In the genomic region with DNA sequence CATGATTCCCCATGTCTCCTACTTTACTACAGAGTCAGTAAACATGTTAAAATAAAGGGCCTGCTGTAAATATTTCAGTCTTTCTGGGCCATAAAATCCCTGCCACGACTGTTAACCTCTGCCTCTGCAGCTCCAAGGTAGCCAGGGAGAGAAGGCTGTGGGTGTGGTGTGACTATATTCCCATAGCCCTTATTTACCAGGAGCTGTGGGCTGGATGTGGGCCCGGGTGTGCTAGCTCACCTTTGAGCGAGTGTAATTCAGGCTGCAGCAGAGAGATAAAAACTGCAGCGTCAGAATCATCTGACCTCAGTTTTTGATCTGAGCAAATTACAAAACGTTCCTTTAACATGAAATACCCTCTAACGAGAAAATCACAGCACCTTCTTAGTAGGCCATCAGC, we compare ENCODE assay signal across 21 mouse cellular contexts. TPM values are rescaled to one million over a fixed set of nuclear protein-coding genes. Genes with fewer than 3 reads are reported as not detected.
DNase-seq lines count a peak whose midpoint lies in the region; ATAC-seq and TF ChIP-seq lines count a peak whose summit lies in the region.
"Had no signal": no experiment of that assay in that cellular context is flagged by ENCODE, and none has a peak within 500 bp of the region (broad histone marks: within the 10 kb centered on the region; RNA-seq: fewer than 3 reads in every experiment).

No protein-coding gene starts in this region.

- no peaks in the 10 kb centered on the region for H3K9me3 ChIP-seq in kidney, embryonic 15.5 days (replicated peaks)
- H3K9me3 ChIP-seq in intestine, embryonic 14.5 days (ENCODE audit: control insufficient read depth, low read length), result no peaks in the 10 kb centered on the region
- no peaks in the 10 kb centered on the region for H3K9me3 ChIP-seq in liver, embryonic 11.5 days (ENCODE audit: control insufficient read depth, low read length)
- H3K9me3 ChIP-seq: limb, embryonic 10.5 days had no signal

- H3K4me2 ChIP-seq in kidney, embryonic 15.5 days, result no peak overlapping the region
- H3K4me2 ChIP-seq in intestine, embryonic 14.5 days (ENCODE audit: low read length), result no peak overlapping the region
- no peak overlapping the region for H3K4me2 ChIP-seq in liver, embryonic 11.5 days
- H3K4me2 ChIP-seq: hindbrain, embryonic 14.5 days had no signal

- H3K4me1 ChIP-seq in kidney, embryonic 15.5 days, result peaks cover 23% of the 10 kb centered on the region
- H3K4me1 ChIP-seq in intestine, embryonic 14.5 days (replicated peaks; ENCODE audit: control insufficient read depth, insufficient read depth, low read length), result peaks cover 4% of the 10 kb centered on the region; the same call in 1 of the 2 replicates
- H3K4me1 ChIP-seq in liver, embryonic 11.5 days (replicated peaks; ENCODE audit: control insufficient read depth, insufficient read depth, low read length), result peaks cover 12% of the 10 kb centered on the region
- peaks cover 23% of the 10 kb centered on the region; the same call in 1 of the 2 replicates for H3K4me1 ChIP-seq in small intestine, adult 2 months (ENCODE audit: control insufficient read depth, insufficient read depth, insufficient read length, low read length)

- H3K4me3 ChIP-seq in kidney, embryonic 15.5 days (replicated peaks), result no peak overlapping the region
- no peak overlapping the region for H3K4me3 ChIP-seq in intestine, embryonic 14.5 days (ENCODE audit: low read depth, low read length)
- no peak overlapping the region for H3K4me3 ChIP-seq in liver, embryonic 11.5 days (ENCODE audit: low read depth, low read length)
- H3K4me3 ChIP-seq in small intestine, adult 2 months (ENCODE audit: low read depth, low read length), result no peak overlapping the region
- H3K4me3 ChIP-seq: erythroblast, embryonic 14.5 days; heart, adult 2 months; limb, embryonic 10.5 days had no signal

- TF ChIP-seq POLR2A in small intestine, adult 2 months (IDR thresholded peaks at IDR 0.05; ENCODE audit: low read depth, low read length), result no peak

- no peak for TF ChIP-seq CTCF in small intestine, adult 2 months (IDR thresholded peaks at IDR 0.05; ENCODE audit: extremely low read depth, insufficient read length, insufficient replicate concordance, low read depth, low read length)

- no peak for DNase-seq in kidney, adult 8-10 months
- DNase-seq in intestine, embryonic 14.5 days (ENCODE audit: low spot score), result no peak
- no peak for DNase-seq in liver, embryonic 11.5 days (ENCODE audit: low spot score)
- DNase-seq in ovary, adult 18-20 months (ENCODE audit: low spot score), result no peak
- no peak for DNase-seq in right cerebral cortex, postnatal 14 days
- no peak for DNase-seq in adrenal gland, postnatal 25 days
- DNase-seq: cerebellum, adult 9-10 months; gastrocnemius, postnatal 14 days; heart, adult 2 months; heart, postnatal 36 days; kidney, adult 9 months; lung, adult 2 months; lung, postnatal 36 days; retina, postnatal 1 day; thymus, postnatal 4 days had no signal

- ATAC-seq in kidney, embryonic 15.5 days (replicated peaks; ENCODE audit: low FRiP score), result no peak
- peak; percentile 37; the same call in 1 of the 2 replicates for ATAC-seq in intestine, embryonic 14.5 days (replicated peaks; ENCODE audit: low FRiP score, low TSS enrichment, low read depth)
- ATAC-seq in liver, embryonic 11.5 days (replicated peaks; ENCODE audit: low FRiP score), result 0 out of 2 replicates have a peak, but pooled peaks have one; percentile 29
- ATAC-seq: forebrain, embryonic 14.5 days had no signal

- peaks cover 72% of the 10 kb centered on the region for H3K36me3 ChIP-seq in kidney, embryonic 15.5 days
- peaks cover 70% of the 10 kb centered on the region for H3K36me3 ChIP-seq in intestine, embryonic 14.5 days (ENCODE audit: control insufficient read depth, insufficient read depth, low read length)
- H3K36me3 ChIP-seq in liver, embryonic 11.5 days (ENCODE audit: control insufficient read depth, insufficient read depth, low read length), result peaks cover 12% of the 10 kb centered on the region
- peaks cover 50% of the 10 kb centered on the region for H3K36me3 ChIP-seq in small intestine, adult 2 months (ENCODE audit: control insufficient read depth, insufficient read depth, low read length)

- H3K9ac ChIP-seq in kidney, embryonic 15.5 days, result no peak overlapping the region
- no peak overlapping the region for H3K9ac ChIP-seq in intestine, embryonic 14.5 days (ENCODE audit: low read length)
- H3K9ac ChIP-seq in liver, embryonic 11.5 days (ENCODE audit: low read depth, low read length), result no peak overlapping the region
- H3K9ac ChIP-seq: hindbrain, embryonic 14.5 days had no signal

- H3K27ac ChIP-seq in kidney, embryonic 15.5 days, result peak overlapping the region; percentile 0; the same call in 1 of the 2 replicates
- no peak overlapping the region for H3K27ac ChIP-seq in intestine, embryonic 14.5 days (ENCODE audit: low read depth)
- H3K27ac ChIP-seq in liver, embryonic 11.5 days (ENCODE audit: low read depth, low read length), result no peak overlapping the region
- peak overlapping the region; percentile 92 for H3K27ac ChIP-seq in small intestine, adult 2 months (ENCODE audit: insufficient read depth, low read depth, low read length)
- H3K27ac ChIP-seq: heart, adult 2 months; hindbrain, embryonic 14.5 days; limb, embryonic 10.5 days had no signal

- 29% methylated on average over 6 of the region's 6 CpGs for WGBS in kidney, embryonic 15.5 days
- 49% methylated on average over 6 of the region's 6 CpGs for WGBS in intestine, embryonic 14.5 days
- 53% methylated on average over 6 of the region's 6 CpGs for WGBS in liver, embryonic 11.5 days
- 24% methylated on average over 6 of the region's 6 CpGs for WGBS in small intestine, adult 2 months

- no peaks in the 10 kb centered on the region for H3K27me3 ChIP-seq in kidney, embryonic 15.5 days
- no peaks in the 10 kb centered on the region for H3K27me3 ChIP-seq in intestine, embryonic 14.5 days (replicated peaks; ENCODE audit: control insufficient read depth, insufficient read depth, low read length)
- H3K27me3 ChIP-seq in liver, embryonic 11.5 days (replicated peaks; ENCODE audit: control insufficient read depth, insufficient read depth, low read length), result no peaks in the 10 kb centered on the region
- no peaks in the 10 kb centered on the region for H3K27me3 ChIP-seq in small intestine, adult 2 months (ENCODE audit: control insufficient read depth, insufficient read depth, low read length)

RNA-seq across cellular contexts. Expression of a gene that starts 14.9 kb away (rescaled TPM):
- polyA plus RNA-seq in kidney, embryonic 15.5 days (2015; fragmentation: Nextera tagmentation; extraction: Ambion mirVana), result 92.0 and 97.3 TPM in 2 replicates
- 108 and 111 TPM in 2 replicates for polyA plus RNA-seq in intestine, embryonic 14.5 days (2014; fragmentation: Nextera tagmentation; extraction: Ambion mirVana)
- polyA plus RNA-seq in liver, embryonic 11.5 days (2014; fragmentation: Nextera tagmentation; extraction: Ambion mirVana), result 48.2 and 49.3 TPM in 2 replicates
- polyA plus RNA-seq in small intestine, adult 2 months (2012; rRNA removed), result 32.0 and 33.2 TPM in 2 replicates
- 73.1 and 77.1 TPM in 2 replicates for total RNA-seq in adrenal gland, postnatal 25 days (2021)

RNA-seq across cellular contexts. Expression of a gene that starts 29.5 kb away (rescaled TPM):
- polyA plus RNA-seq in kidney, embryonic 15.5 days (2015; fragmentation: Nextera tagmentation; extraction: Ambion mirVana), result 61.0 and 71.5 TPM in 2 replicates
- 60.6 and 61.9 TPM in 2 replicates for polyA plus RNA-seq in intestine, embryonic 14.5 days (2014; fragmentation: Nextera tagmentation; extraction: Ambion mirVana)
- 80.2 and 80.8 TPM in 2 replicates for polyA plus RNA-seq in liver, embryonic 11.5 days (2014; fragmentation: Nextera tagmentation; extraction: Ambion mirVana)
- polyA plus RNA-seq in small intestine, adult 2 months (2012; rRNA removed), result 3.6 and 8.4 TPM in 2 replicates
- total RNA-seq in adrenal gland, postnatal 25 days (2021), result 45.7 and 62.1 TPM in 2 replicates

RNA-seq across cellular contexts. Expression of a gene that starts 29.6 kb away (rescaled TPM):
- polyA plus RNA-seq in kidney, embryonic 15.5 days (2015; fragmentation: Nextera tagmentation; extraction: Ambion mirVana), result 1,013 and 1,049 TPM in 2 replicates
- 1,354 and 1,361 TPM in 2 replicates for polyA plus RNA-seq in intestine, embryonic 14.5 days (2014; fragmentation: Nextera tagmentation; extraction: Ambion mirVana)
- polyA plus RNA-seq in liver, embryonic 11.5 days (2014; fragmentation: Nextera tagmentation; extraction: Ambion mirVana), result 1,151 and 1,248 TPM in 2 replicates
- polyA plus RNA-seq in small intestine, adult 2 months (2012; rRNA removed), result 62.6 and 64.6 TPM in 2 replicates
- total RNA-seq in adrenal gland, postnatal 25 days (2021), result 893 and 1,018 TPM in 2 replicates

Comparison
In these comparisons a context has a peak if more than half of its experiments do, and no peak if none do; other contexts are left out.
1. H3K27ac ChIP-seq: peak in kidney, embryonic 15.5 days (single experiment) and small intestine, adult 2 months (single experiment); none in intestine, embryonic 14.5 days (single experiment) and liver, embryonic 11.5 days (single experiment).
2. RNA of a gene that starts 29.6 kb away (polyA plus RNA-seq): 1,354 to 1,361 TPM in intestine, embryonic 14.5 days, 1,151 to 1,248 TPM in liver, embryonic 11.5 days and 1,013 to 1,049 TPM in kidney, embryonic 15.5 days; 62.6 to 64.6 TPM in small intestine, adult 2 months; every median in the first group is over 10 times any median in the second.